Mouse (Mus musculus) frontal cortex, adult (tissue): ENCODE measurements around the gene Snx6.
"Not testable (repeated sequence)": the region's sequence is repeated elsewhere in the genome, so short reads cannot be mapped to it uniquely, and the experiment has no call there.

Experiments used
- ATAC-seq: cut with Nextera tagmentation; 2 replicates; pipeline ENCODE4 v1.9.2; 2017; ENCODE audit warnings: mild to moderate bottlenecking, moderate library complexity, mixed read lengths; ENCODE audit not compliant: low TSS enrichment

Gene Snx6

GRCm38 (mm10) chr12:54795153-54795998 is at the start of gene Snx6:
TSS of gene Snx6 (minus strand) at chr12:54795703.
- ATAC-seq, result peak; percentile 97

GRCm38 (mm10) chr12:54844415-54844814 is 48.9 kb upstream of the Snx6 start:
- no peak for ATAC-seq

DNA sequence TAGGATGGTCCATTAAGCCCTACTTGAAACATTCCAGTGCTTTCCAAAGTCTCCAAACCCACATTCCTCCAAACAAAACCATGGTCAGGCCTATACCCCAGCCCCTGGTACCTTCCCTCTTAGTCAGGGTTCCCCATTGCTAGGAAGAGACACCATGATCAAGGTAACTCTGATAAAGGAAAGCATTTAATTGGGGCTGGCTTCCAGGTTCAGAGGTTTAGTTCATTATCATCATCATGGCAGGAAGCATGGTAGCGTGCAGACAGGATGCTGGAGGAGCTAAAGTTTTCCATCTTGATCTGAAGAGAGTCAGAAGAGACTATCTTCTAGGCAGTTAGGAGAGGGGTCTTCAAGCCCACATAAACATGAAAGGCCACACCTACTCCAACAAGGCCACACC is 46.1 kb upstream of the Snx6 start:
- no peak for ATAC-seq

DNA sequence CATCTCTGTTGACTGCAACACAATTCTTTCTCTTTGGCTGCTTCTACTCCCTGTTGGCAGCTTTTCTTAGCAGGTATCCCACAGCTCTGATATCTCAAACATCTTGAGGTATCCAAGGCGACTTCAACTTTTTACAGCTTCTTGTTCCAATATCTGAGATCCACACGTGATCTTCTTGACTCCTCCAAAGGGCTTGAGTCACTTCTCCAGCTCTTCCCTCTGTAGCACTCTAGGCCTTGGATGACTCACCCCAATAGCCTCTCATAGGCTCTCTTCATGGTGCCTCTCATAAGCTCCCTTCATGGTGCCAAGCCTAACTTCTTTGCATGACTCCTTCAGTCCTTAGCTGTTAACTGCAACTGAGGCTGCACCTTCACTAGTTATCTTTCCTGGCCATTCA is 44.3 kb upstream of the Snx6 start:
- ATAC-seq, result no peak

GRCm38 (mm10) chr12:54838931-54839330 is 43.4 kb upstream of the Snx6 start:
- ATAC-seq, result no peak

DNA sequence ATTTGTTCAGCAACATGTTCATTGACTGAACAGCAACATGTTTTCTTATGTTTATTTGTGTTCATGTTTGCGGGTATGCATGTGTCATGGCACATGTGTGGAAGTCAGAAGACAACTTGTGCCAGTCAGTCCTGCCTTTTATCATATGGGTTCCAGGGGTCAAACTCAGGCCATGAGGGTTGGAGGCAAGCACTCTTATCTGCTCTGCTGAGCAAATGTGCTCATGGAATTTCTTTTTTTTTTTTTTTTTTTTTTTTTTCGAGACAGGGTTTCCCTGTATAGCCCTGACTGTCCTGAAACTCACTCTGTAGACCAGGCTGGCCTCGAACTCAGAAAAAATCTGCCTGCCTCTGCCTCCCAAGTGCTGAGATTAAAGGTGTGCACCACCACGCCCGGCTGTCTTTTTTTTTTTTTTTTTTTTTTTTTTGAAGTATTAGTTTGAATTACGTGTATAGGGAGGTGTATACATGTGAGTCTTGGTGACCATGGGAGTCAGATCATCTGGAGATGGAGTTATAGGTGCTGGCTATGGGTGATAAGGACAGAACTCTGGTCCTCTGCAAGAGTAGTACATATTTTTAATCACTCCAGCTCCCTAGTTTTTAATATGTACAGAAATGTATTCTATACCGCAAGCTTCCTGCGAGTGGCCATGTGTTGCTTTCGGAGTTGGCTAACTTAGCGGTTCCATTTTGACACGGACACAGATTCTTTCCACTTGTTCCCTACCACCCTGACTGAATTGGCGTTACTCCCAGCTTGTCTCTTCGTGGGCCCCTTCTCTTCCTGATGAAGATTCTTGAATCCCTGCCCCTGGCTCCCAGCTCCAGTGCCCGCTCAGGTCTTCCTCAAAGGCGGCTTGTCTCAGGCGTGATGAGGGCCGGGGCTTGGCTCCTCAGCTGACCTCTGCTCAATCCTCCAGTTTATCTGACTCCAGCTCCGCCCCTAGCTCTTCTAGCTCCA is 40.4 kb upstream of the Snx6 start:
- ATAC-seq, result no peak

GRCm38 (mm10) chr12:54834925-54835447 is 39.5 kb upstream of the Snx6 start:
- ATAC-seq, result peak; percentile 83

DNA sequence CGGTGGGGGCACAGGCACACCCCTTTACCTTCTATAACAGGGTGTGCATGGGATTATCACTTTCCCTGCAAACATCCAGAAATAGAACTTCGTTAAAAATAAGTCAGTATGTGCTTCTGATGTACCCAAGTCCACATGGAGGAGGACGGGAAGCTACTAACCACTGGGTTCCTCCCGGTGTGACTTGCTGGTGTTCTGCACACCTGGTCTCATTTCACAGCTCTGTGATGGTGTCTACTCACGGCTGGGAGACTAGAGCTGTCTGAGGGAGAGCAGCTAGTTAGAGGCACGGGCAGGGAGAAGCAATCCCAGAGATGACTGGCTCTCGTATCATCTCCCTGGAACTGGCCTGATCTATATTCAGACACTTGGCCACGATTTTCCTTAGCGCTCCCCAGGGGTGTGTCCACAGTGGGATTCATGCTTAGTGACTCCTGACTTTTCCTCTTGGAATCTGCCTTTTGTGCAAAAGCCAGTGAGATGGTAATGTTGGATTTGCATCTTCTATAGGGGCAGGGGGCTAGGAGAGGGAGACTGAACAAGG is 38.4 kb upstream of the Snx6 start:
- ATAC-seq, result peak; percentile 32; the same call in 1 of the 2 replicates

DNA sequence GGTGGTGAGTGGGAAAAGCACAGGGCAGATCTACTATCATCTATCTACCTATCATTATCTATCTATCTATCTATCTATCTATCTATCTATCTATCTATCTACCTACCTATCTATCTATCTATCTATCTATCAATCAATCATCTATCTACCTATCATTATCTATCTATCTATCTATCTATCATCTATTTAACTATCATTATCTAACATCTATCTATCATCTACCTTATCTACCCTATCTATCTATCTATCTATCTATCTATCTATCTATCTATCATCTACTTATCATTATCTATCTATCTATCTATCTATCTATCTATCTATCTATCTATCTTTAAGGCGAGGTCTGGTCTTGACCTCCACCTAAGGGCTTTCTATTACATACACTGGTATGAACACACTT is 36.4 kb upstream of the Snx6 start:
- not testable (repeated sequence) for ATAC-seq

DNA sequence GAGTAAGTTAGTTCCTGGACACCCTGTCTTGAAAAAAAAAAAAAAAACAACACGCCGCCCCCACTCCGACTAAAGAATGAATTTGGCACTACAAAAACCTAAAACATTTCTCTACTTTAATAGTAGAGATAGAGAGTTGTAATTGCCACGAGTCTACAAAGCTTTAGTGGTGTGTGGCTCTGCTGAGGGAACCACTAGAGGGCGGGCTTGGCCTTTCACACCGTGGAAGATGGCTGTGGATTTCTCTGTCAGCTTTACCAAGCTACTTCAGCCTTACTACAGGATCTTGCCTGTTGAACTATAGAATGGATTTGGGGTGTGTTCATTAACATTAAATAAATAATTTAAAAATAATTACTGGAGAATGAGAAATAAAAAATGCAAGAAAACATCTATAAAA is 35.1 kb upstream of the Snx6 start:
- ATAC-seq, result peak; percentile 89

DNA sequence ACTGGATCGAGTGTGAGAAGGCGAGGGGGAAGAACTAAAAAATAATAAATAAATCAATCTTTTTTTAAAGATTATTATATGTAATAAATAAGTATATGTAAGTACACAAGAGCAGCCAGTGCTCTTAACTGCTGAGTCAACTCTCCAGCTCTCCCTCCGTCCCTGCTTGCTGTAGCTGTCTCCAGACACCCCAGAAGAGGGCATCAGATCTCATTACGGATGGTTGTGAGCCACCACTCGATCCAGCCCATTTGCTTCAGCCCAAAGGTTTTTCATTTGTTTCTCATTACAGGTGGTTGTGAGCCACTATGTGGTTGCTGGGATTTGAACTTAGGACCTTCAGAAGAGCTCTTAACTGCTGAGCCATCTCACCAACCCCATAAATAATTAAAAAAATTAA is 34.4 kb upstream of the Snx6 start:
- no peak for ATAC-seq

DNA sequence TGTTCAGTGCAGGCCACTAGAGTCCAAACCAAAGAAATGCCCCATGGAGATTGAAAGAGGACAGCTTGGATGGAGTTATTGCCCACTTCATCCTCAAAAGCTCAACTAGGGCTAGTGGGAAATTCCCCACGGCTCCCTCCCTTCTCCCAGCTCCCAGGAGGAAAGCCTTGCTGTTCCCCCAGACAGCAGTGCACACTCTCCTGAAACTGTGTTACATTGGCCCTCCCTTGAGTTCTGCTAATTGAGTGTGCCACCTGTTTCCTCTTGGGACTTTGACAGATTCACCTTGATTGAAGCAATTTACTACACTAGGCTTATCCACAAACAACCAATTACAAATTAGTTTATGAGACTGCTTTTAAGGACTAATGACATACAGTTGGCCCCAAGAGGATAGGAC is 32.5 kb upstream of the Snx6 start:
- ATAC-seq, result no peak

GRCm38 (mm10) chr12:54825202-54825601 is 29.7 kb upstream of the Snx6 start:
- ATAC-seq, result no peak

- peak; percentile 99 for ATAC-seq
These were observed 27.4 kb upstream of the Snx6 start for GRCm38 (mm10) chr12:54822836-54823426.

- no peak for ATAC-seq
These were observed 25.2 kb upstream of the Snx6 start for GRCm38 (mm10) chr12:54820684-54821161.

DNA sequence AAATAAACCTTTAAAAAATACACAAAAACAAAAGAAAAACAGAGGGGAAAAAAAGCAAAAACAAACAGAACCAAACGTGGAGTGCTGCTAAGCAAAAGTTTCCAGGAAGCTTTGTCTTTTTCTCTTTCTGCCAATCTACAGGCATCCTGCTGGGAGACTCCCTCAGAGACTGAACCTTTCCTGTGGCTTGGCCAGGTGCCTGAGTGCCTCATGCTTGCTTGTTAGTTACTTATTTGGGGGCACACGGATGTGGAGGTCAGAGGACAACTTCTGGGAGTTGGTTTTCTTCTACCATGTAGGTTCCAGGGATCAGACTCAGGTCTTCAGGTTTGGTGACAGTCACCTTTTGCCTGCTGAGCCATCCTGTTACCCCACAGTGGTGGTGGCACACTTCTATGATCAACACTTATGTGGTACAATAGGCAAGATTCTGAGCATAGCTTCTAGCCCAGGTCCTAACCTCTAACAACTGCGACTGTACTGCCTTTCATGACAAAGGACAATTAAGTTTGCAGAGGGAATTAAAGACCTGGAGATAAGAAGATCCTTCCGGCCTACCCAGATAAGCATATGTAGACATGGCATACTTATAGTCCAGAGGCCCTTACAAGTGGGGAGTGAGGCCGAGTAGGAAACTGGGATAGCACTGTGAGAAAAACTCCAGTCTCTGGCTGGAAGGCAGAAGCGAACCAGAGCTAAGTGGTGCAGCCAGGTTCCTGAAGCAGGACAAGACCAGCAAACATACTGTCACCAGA is 23.9 kb upstream of the Snx6 start:
- ATAC-seq, result no peak

DNA sequence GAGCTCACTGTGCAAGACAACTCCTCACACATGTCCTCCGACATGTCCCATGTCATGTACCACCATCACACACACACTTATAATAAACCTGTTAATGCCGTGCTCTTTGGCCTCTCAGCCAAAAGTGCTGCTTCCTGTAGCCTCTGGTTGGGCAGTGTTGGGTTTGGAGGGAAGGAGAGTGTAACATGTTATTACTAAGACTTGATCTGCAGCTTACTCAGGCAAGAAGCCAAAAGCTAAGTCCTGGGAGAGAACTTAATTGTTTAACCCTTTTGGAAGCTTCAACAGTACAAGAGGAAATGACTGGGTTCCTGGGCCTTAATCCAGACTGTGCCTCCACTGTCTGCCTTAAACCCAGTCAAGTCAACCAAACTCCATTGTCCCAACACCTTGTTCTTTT is 14.6 kb upstream of the Snx6 start:
- no peak for ATAC-seq

DNA sequence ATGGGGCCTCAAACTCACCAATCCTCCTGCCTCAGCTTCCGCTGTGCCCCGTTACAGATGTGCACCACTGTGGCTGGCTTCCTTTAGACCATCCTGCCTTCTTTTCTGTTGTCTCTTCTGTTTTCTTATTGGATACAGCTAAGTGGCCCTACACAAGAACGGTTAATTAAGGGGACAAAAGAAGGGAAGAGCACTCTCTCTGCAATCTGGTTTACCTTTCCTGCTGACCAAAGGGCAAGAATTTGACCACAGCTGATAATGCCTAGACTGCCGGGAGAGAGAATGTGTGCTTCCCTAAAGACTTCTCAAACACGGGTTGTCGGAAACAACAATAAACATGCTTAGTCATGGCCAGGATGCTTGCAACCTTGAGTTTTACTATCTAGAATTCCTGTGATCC is 12.0 kb upstream of the Snx6 start:
- no peak for ATAC-seq

GRCm38 (mm10) chr12:54806131-54806530 is 10.6 kb upstream of the Snx6 start:
- no peak for ATAC-seq

DNA sequence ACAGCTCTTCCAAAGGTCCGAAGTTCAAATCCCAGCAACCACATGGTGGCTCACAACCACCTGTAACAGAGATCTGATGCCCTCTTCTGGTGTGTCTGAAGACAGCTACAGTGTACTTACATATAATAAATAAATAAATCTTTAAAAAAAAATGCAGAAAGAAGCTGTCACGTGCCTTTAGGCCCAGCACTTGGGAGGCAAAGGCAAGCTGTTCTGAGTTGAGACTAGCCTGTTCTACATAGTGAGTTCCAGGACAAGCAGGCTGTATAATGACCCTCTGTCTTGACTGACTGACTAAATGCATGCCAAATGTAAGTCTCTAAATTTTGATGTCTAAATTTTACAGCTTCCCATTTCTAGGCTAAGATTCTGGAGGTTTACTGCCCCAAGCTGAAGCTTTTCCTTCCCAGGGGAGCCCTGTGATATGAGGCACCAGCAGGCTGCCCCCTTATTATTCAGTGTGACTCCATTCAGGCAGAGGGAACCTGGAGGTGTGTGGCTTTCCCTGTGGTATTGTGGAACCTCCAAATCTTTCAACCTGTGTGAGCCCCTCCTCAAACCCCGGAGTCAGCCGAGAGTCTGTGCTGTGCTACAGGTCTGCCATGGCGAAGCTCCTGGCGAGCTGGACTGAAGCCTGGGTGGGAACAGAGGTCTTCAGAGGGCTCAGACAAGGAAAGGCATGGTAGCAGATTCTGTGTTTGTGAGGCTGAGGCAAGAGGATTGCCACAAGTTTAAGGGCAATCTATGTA is 9.9 kb upstream of the Snx6 start:
- ATAC-seq, result no peak
